ENCODE assay signal across 8 mouse cellular contexts in genomic region chr14:60592822-60593221, GRCm38 (mm10). TPM values are rescaled to one million over a fixed set of nuclear protein-coding genes. Genes with fewer than 3 reads are reported as not detected.
DNase-seq lines count a peak whose midpoint lies in the region; ATAC-seq and TF ChIP-seq lines count a peak whose summit lies in the region.

No protein-coding gene starts in this region.

- TF ChIP-seq EP300 in heart, postnatal 0 days (IDR thresholded peaks at IDR 0.05; ENCODE audit: low read depth), result no peak

- no peaks in the 10 kb centered on the region for H3K36me3 ChIP-seq in heart, postnatal 0 days (replicated peaks; ENCODE audit: control insufficient read depth, insufficient read depth, low read length)
- no peaks in the 10 kb centered on the region for H3K36me3 ChIP-seq in limb, embryonic 14.5 days (ENCODE audit: control insufficient read depth, insufficient read depth, low read length)
- H3K36me3 ChIP-seq in stomach, embryonic 15.5 days, result no peaks in the 10 kb centered on the region
- no peaks in the 10 kb centered on the region for H3K36me3 ChIP-seq in hindbrain, embryonic 14.5 days (replicated peaks; ENCODE audit: control insufficient read depth, insufficient read depth)

- 0 out of 2 replicates have a peak overlapping the region, but pooled peaks have one; percentile 19 for H3K27ac ChIP-seq in heart, postnatal 0 days (ENCODE audit: low read depth)
- no peak overlapping the region for H3K27ac ChIP-seq in limb, embryonic 14.5 days (replicated peaks; ENCODE audit: low read depth, low read length)
- H3K27ac ChIP-seq in stomach, embryonic 15.5 days, result peak overlapping the region; percentile 26
- H3K27ac ChIP-seq in hindbrain, embryonic 14.5 days, result no peak overlapping the region

- no peak overlapping the region for H3K4me3 ChIP-seq in heart, postnatal 0 days (ENCODE audit: low read depth, low read length)
- H3K4me3 ChIP-seq in limb, embryonic 14.5 days (replicated peaks; ENCODE audit: low read length), result no peak overlapping the region
- no peak overlapping the region for H3K4me3 ChIP-seq in stomach, embryonic 15.5 days (replicated peaks)
- no peak overlapping the region for H3K4me3 ChIP-seq in hindbrain, embryonic 14.5 days (replicated peaks; ENCODE audit: low read length)

- H3K4me2 ChIP-seq in heart, postnatal 0 days (ENCODE audit: low read depth, low read length), result 0 out of 2 replicates have a peak overlapping the region, but pooled peaks have one; percentile 12
- H3K4me2 ChIP-seq in limb, embryonic 14.5 days (replicated peaks; ENCODE audit: low read depth, low read length, severe bottlenecking), result no peak overlapping the region; the same call in 1 of the 2 replicates
- no peak overlapping the region for H3K4me2 ChIP-seq in stomach, embryonic 15.5 days
- no peak overlapping the region for H3K4me2 ChIP-seq in hindbrain, embryonic 14.5 days (replicated peaks)

- H3K9me3 ChIP-seq in heart, postnatal 0 days (replicated peaks; ENCODE audit: control insufficient read depth, low read length), result no peaks in the 10 kb centered on the region
- no peaks in the 10 kb centered on the region for H3K9me3 ChIP-seq in limb, embryonic 14.5 days (ENCODE audit: control insufficient read depth, low read length)
- no peaks in the 10 kb centered on the region for H3K9me3 ChIP-seq in stomach, embryonic 15.5 days
- H3K9me3 ChIP-seq in hindbrain, embryonic 14.5 days (ENCODE audit: control insufficient read depth, low read length), result no peaks in the 10 kb centered on the region

- peak; percentile 14 for DNase-seq in layer of hippocampus, adult 9-11 months
- DNase-seq in layer of hippocampus, adult 9-10 months (ENCODE audit: low spot score), result no peak
- peak; percentile 84 for DNase-seq in adrenal gland, adult 2 months
- DNase-seq in heart, postnatal 0 days (ENCODE audit: low spot score), result no peak
- DNase-seq in limb, embryonic 14.5 days (ENCODE audit: low spot score), result peak; percentile 81
- DNase-seq in cerebellum, postnatal 4 days (ENCODE audit: low spot score in 2 of 2), result no peak
- no peak for DNase-seq in hindbrain, embryonic 14.5 days (ENCODE audit: low spot score)

- WGBS in heart, postnatal 0 days, result 2% methylated on average over 7 of the region's 7 CpGs
- 23% methylated on average over 7 of the region's 7 CpGs for WGBS in limb, embryonic 14.5 days
- WGBS in stomach, embryonic 15.5 days, result 14% methylated on average over 7 of the region's 7 CpGs
- WGBS in hindbrain, embryonic 14.5 days, result 61% methylated on average over 7 of the region's 7 CpGs

- H3K4me1 ChIP-seq in heart, postnatal 0 days (ENCODE audit: control insufficient read depth, insufficient read depth), result peaks cover 16% of the 10 kb centered on the region
- H3K4me1 ChIP-seq in limb, embryonic 14.5 days (ENCODE audit: control insufficient read depth, insufficient read depth, low read length), result peaks cover 8% of the 10 kb centered on the region
- H3K4me1 ChIP-seq in stomach, embryonic 15.5 days, result peaks cover 26% of the 10 kb centered on the region
- peaks cover 10% of the 10 kb centered on the region; the same call in 1 of the 2 replicates for H3K4me1 ChIP-seq in hindbrain, embryonic 14.5 days (replicated peaks; ENCODE audit: control insufficient read depth, insufficient read depth, low read length)

- TF ChIP-seq POLR2A in limb, embryonic 14.5 days (IDR thresholded peaks at IDR 0.05; ENCODE audit: borderline replicate concordance, extremely low read depth, insufficient read depth, insufficient read length), result no peak

- H3K9ac ChIP-seq in heart, postnatal 0 days (replicated peaks; ENCODE audit: low read depth, low read length), result no peak overlapping the region
- H3K9ac ChIP-seq in limb, embryonic 14.5 days (ENCODE audit: low read depth, low read length, severe bottlenecking), result no peak overlapping the region
- no peak overlapping the region for H3K9ac ChIP-seq in stomach, embryonic 15.5 days
- H3K9ac ChIP-seq in hindbrain, embryonic 14.5 days, result no peak overlapping the region

- ATAC-seq in heart, postnatal 0 days (ENCODE audit: insufficient read depth, low read depth), result no peak
- 0 out of 2 replicates have a peak, but pooled peaks have one; percentile 19 for ATAC-seq in limb, embryonic 14.5 days (ENCODE audit: low FRiP score, low read depth)
- peak; percentile 58; the same call in 1 of the 2 replicates for ATAC-seq in stomach, embryonic 15.5 days (ENCODE audit: insufficient read depth, low FRiP score, low read depth)
- ATAC-seq in hindbrain, embryonic 14.5 days (ENCODE audit: low FRiP score), result no peak

- no peak for TF ChIP-seq CTCF in heart, postnatal 0 days (IDR thresholded peaks at IDR 0.05; ENCODE audit: low read depth)

- H3K27me3 ChIP-seq in heart, postnatal 0 days (ENCODE audit: control insufficient read depth, insufficient read depth, low read length), result no peaks in the 10 kb centered on the region
- H3K27me3 ChIP-seq in limb, embryonic 14.5 days (ENCODE audit: control insufficient read depth, insufficient read depth, low read length), result no peaks in the 10 kb centered on the region
- no peaks in the 10 kb centered on the region for H3K27me3 ChIP-seq in stomach, embryonic 15.5 days (replicated peaks)
- H3K27me3 ChIP-seq in hindbrain, embryonic 14.5 days (ENCODE audit: control insufficient read depth, insufficient read depth, low read length), result no peaks in the 10 kb centered on the region

RNA-seq across cellular contexts. Expression of gene Spata13, which starts 41.0 kb away (rescaled TPM):
- total RNA-seq in adrenal gland, adult 2 months (2021), result 100 to 1,000 TPM; 144 to 151 TPM
- polyA plus RNA-seq in adrenal gland, adult 2 months (2012; rRNA removed), result 35.2 and 41.9 TPM in 2 replicates
- total RNA-seq in heart, postnatal 0 days (2014; rRNA removed; ENCODE audit: low replicate concordance), result 28.2 and 50.9 TPM in 2 replicates
- polyA plus RNA-seq in heart, postnatal 0 days (2015; fragmentation: Nextera tagmentation; extraction: Ambion mirVana), result 9.5 and 13.9 TPM in 2 replicates
- polyA plus RNA-seq in limb, embryonic 14.5 days (2012; rRNA removed), result 6.8 and 7.1 TPM in 2 replicates
- polyA plus RNA-seq in limb, embryonic 14.5 days (2014; fragmentation: Nextera tagmentation; extraction: Ambion mirVana), result 9.5 and 9.9 TPM in 2 replicates
- polyA plus RNA-seq in stomach, embryonic 15.5 days (2015; fragmentation: Nextera tagmentation; extraction: Ambion mirVana), result 21.5 and 28.6 TPM in 2 replicates
- 24.4 and 26.2 TPM in 2 replicates for polyA plus RNA-seq in hindbrain, embryonic 14.5 days (2014; fragmentation: Nextera tagmentation; extraction: Ambion mirVana)

Comparison
In these comparisons a context has a peak if more than half of its experiments do, and no peak if none do; other contexts are left out.
1. DNase-seq: peak in layer of hippocampus, adult 9-11 months (single experiment), adrenal gland, adult 2 months (single experiment) and limb, embryonic 14.5 days (single experiment); none in layer of hippocampus, adult 9-10 months (single experiment), heart, postnatal 0 days (single experiment), cerebellum, postnatal 4 days (0 of 2) and hindbrain, embryonic 14.5 days (single experiment).
2. ATAC-seq: peak in limb, embryonic 14.5 days (single experiment) and stomach, embryonic 15.5 days (single experiment); none in heart, postnatal 0 days (single experiment) and hindbrain, embryonic 14.5 days (single experiment).
3. H3K27ac ChIP-seq: peak in heart, postnatal 0 days (single experiment) and stomach, embryonic 15.5 days (single experiment); none in limb, embryonic 14.5 days (single experiment) and hindbrain, embryonic 14.5 days (single experiment).